Mouse (Mus musculus) cortical plate, adult 2 months (tissue): ENCODE measurements around the gene Sh2b1.

Experiments
- CTCF ChIP-seq: fragments of 200-500 bp; IDR thresholded peaks from 2 replicates; pipeline ENCODE4 v1.5.1; 2011; ENCODE audit warnings: mild to moderate bottlenecking, control low read depth, low read length; ENCODE audit not compliant: insufficient read depth; ENCODE audit errors: extremely low read depth
- POLR2A ChIP-seq: fragments of 200-500 bp; IDR thresholded peaks from 2 replicates; pipeline ENCODE4 v1.6.1; 2011; ENCODE audit warnings: mild to moderate bottlenecking, low read length, control low read depth; ENCODE audit not compliant: insufficient read depth; ENCODE audit errors: extremely low read depth

DNA sequence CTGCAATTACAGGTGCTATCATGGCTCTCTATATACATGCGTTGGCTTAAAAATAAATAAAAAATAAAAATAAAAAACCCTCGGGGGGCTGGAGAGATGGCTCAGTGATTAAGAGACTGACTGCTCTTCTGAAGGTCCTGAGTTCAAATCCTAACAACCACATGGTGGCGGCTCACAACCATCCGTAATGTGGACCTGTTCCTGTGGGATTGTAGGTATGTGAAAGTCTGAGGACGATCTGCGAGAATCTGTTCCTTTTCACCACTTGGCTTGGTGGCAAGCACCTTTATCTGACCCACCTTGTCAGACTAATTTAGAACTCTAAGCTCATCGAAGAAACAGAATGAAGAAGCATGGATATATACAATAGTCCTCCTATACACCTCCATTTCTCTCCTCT lies 24.2 kb upstream of the Sh2b1 start:
- TF ChIP-seq CTCF (no peak), POLR2A (no peak)
